Mouse (Mus musculus) WW6 (cell line): ENCODE measurements around the gene Arsb.

ENCODE experiments used
- DNase-seq: peaks from one replicate; pipeline ENCODE4 v3.0.0-alpha.2; 2013; ENCODE audit warnings: low read depth, low spot score

Arsb gene

DNA sequence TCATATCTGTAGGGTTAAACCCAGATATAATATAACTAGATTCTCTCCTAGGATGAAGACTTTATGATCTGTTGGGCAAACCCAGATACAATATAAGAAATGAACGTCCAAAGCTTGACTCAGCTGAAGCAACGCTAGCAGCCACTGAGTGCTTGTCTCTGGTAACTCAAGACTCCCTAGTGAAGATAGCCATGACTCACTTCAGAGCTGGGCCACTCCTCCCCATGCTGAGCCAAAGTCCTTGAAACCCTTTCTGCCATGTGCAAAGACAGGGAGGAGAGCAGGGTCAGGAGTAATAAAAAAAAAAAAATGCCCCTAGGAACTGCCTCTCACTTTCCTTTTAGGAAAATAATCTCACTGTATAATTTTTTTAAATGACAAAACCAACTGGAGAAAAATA, 68.7 kb downstream of the Arsb start:
- no peak for DNase-seq

DNA sequence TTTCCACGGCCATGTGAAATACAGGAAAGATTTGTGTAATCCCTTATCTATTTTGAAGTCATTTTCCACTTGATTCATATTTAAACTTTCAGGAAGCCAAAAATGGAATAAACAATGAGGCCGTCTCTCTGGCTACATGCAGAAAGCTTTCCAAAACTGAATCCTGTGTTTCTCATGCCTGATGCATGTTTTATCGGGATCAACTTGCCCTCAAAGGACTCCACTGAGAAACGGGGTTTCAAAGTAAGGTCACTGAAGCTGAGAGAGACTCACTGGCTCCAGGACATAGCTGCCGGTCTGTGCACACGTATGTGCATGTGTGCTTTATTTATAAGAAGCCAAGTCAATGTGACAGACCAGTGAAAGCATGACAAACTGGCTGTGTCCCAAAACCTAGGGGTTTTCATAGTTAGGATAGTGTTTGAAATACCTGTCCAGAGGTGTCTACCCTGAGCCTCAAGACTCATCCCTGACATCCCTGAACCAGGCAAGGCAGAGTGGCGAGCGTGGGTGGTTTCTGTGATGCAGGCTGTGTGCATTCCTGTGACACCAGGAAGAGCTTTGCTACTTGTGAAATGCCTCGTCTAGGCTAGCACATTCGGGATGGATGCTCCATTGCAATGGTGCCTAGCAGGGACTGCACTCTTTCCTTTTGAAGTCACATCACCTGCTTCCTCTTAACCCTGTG, 75.5 kb downstream of the Arsb start:
- no peak for DNase-seq

DNA sequence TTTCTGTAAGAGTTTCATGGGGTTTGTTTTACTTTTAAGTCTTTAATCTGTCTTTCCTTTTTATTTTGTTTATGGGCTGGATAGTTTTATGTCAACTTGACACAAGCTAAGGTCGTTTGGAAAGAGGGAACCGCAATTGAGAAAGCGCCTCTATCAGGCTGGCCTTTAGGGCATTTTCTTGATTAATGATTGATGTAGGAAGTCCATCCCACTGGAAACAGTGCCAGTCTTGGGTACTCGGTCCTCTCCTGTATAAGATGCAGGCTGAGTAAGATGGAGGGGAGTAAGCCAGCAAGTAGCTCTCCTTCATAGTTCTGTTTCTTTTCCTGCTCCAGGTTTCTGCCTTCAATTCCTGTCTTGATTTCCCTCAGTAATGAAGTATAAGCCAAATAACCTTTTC, 76.2 kb downstream of the Arsb start:
- no peak for DNase-seq

GRCm38 (mm10) chr13:93848615-93849014, 77.2 kb downstream of the Arsb start:
- no peak for DNase-seq

- DNase-seq: no peak
Measured at GRCm38 (mm10) chr13:93849751-93850355, 78.4 kb downstream of the Arsb start.

- no peak for DNase-seq
Measured at GRCm38 (mm10) chr13:93850674-93851073, 79.2 kb downstream of the Arsb start.

DNA sequence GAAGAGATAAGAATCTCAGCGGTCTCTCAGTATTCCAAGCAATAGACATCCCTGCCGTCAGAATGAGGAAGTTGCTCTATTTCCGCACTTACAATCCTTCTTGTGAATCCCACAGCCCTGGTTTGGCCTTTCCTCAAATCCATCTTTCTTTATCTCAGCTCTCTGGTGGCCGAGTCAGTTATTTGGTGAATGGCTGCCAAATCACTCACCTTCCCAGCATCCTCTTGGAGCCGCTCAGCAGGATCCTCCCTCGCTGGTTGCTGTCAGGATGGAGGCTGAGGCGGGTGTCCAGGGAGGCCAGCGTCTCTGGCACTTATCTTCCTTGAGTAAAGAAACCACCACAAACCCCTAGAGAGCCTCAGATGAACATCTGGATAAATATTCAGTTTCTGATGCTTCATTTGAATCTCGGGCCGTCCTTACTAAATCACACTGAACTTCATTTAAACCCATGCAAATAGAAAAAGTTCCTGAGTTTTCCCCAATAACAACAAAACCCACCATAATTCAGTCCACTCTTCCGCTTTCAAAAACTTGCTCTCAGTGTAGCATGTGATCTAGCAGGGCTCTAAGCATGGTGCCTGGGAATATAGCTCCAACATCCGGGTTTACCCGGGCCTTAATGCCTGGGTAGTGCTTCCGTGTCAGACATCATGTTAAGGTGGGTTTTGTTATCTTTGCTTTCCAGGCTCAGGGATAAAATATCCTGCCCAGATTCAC, 81.1 kb downstream of the Arsb start:
- DNase-seq: no peak

GRCm38 (mm10) chr13:93853767-93854166, 82.3 kb downstream of the Arsb start:
- no peak for DNase-seq

GRCm38 (mm10) chr13:93854325-93854724, 82.9 kb downstream of the Arsb start:
- DNase-seq: no peak

GRCm38 (mm10) chr13:93854966-93855562, 83.6 kb downstream of the Arsb start:
- DNase-seq: no peak

- DNase-seq: no peak
Measured at GRCm38 (mm10) chr13:93855701-93856183, 84.3 kb downstream of the Arsb start.

GRCm38 (mm10) chr13:93861211-93861610, 89.8 kb downstream of the Arsb start:
- no peak for DNase-seq

DNA sequence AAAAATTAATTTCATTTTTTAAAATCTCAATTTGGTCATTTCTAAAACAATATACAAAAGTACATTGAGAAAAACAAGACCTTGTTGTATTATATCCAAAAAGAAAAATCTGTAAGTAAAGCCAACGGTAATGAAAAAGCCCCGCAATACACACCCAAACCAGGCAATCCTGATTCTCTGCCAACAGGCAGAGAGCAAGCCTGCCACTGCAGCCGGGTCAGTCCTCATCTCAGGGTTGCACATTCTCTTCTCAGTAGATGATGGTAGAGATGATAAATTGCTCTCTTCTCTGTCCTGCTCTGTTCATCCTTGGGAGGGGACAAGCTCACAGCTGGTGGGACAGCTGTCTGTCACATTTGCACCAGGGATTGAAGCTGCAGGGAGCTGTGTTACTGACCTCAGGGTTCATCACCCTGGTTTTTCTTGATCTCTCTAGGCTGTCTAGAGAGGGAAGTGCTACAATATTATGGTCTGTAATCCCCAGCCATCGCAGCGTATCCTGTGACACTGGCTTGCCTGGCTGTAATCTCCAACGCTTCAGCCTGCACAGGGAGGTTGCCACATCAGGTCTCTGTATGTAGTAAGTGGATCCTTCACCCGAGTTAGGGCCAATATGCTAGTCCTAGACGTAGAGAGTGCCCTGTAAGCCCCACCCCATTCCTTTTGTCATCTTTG, 92.8 kb downstream of the Arsb start:
- DNase-seq: no peak

GRCm38 (mm10) chr13:93866638-93867037, 95.2 kb downstream of the Arsb start:
- no peak for DNase-seq

- no peak for DNase-seq
Measured at GRCm38 (mm10) chr13:93871681-93872080, 100.3 kb downstream of the Arsb start.

GRCm38 (mm10) chr13:93872591-93872990, 101.2 kb downstream of the Arsb start:
- no peak for DNase-seq

DNA sequence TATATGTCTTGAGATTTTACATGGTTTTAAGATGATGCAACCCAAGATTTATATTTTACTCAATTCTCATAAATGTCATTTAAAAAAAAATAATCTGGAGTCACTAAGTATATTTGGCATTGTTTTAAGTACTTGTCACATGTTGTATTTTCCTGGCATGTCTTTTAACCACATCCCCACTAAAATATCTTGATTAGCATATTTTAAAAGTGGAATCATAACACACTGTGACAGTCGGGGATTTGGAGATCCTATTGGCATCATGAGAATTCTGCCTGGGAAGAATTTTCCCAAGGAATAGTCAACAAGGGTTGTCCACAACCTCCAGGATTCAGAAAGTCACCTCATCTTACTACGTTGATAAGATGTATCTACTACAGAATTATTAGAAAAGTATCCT, 106.5 kb downstream of the Arsb start:
- no peak for DNase-seq

GRCm38 (mm10) chr13:93879426-93879825, 108.0 kb downstream of the Arsb start:
- DNase-seq: no peak

- no peak for DNase-seq
Measured at GRCm38 (mm10) chr13:93882132-93882531, 110.7 kb downstream of the Arsb start.

DNA sequence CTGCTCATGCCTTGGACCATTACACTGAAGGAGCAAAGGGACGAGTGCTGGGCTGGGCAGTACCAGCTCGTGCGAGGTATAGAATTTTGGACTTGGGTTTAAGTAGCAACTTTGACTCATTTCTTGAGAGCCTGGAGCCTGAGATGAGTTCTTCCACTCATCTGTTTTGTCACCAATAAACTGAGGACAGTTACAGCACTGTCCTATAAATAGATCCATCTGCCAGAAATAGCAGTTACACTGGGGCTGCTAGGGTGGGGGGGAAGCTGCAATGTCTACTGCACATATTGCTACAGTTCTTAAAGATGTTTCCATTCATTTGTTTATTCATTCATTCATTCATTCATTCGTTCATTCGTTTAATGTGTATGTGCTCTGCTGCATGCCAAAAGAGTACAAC, 115.6 kb downstream of the Arsb start:
- DNase-seq: no peak

- no peak for DNase-seq
Measured at GRCm38 (mm10) chr13:93888196-93888595, 116.8 kb downstream of the Arsb start.

DNA sequence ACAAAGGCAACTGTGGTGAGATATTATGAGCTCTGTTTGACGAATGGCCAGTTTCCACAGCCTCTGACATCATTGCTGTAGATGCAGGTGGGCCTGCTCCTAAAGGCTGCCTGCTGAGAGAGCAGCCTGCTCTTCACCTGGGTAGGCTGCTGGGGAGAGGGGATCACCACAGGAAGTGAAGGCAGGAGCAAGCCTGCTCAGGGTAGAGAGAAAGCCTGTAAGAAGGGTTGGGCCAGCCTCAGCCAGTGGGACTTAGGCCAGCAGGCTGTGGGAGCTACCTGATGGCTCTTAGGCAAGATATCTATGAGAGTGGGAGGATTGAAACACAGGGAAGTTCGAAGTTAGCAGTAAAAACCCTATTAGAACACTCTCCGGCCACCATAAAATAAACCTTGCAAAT, 117.5 kb downstream of the Arsb start:
- DNase-seq: no peak
